Mouse (Mus musculus): Measurements from ENCODE around the gene Grrp1.

GRCm38 (mm10) chr4:134238686-134239085 is 15.2 kb downstream of the Grrp1 start:
- no peak for TF ChIP-seq CTCF (IDR thresholded peaks at IDR 0.05; ENCODE audit: borderline replicate concordance, insufficient read depth, low read depth, low read length)
- TF ChIP-seq POLR2A (IDR thresholded peaks at IDR 0.05; ENCODE audit: borderline replicate concordance, insufficient read depth, low read length): no peak
